Comparison of ENCODE assay signal across 8 mouse cellular contexts in genomic region chr4:110021956-110022625, GRCm38 (mm10). TPM values are rescaled to one million over a fixed set of nuclear protein-coding genes. Genes with fewer than 3 reads are reported as not detected.
DNase-seq lines count a peak whose midpoint lies in the region; ATAC-seq and TF ChIP-seq lines count a peak whose summit lies in the region.

No protein-coding gene starts in this region.

- no peak overlapping the region for H3K9ac ChIP-seq in heart, embryonic 16.5 days (ENCODE audit: low read length)
- H3K9ac ChIP-seq in liver, embryonic 12.5 days, result no peak overlapping the region
- no peak overlapping the region for H3K9ac ChIP-seq in neural tube, embryonic 12.5 days

- no peaks in the 10 kb centered on the region for H3K9me3 ChIP-seq in heart, embryonic 16.5 days (replicated peaks; ENCODE audit: control insufficient read depth, low read length)
- no peaks in the 10 kb centered on the region for H3K9me3 ChIP-seq in liver, embryonic 12.5 days (replicated peaks)
- no peaks in the 10 kb centered on the region for H3K9me3 ChIP-seq in neural tube, embryonic 12.5 days

- peak overlapping the region; percentile 10; the same call in 1 of the 2 replicates for H3K4me2 ChIP-seq in heart, embryonic 16.5 days (ENCODE audit: low read depth, low read length)
- H3K4me2 ChIP-seq in liver, embryonic 12.5 days, result no peak overlapping the region; the same call in 1 of the 2 replicates
- H3K4me2 ChIP-seq in neural tube, embryonic 12.5 days (replicated peaks), result peak overlapping the region; percentile 29; the same call in 1 of the 2 replicates

- ATAC-seq in heart, embryonic 16.5 days (replicated peaks; ENCODE audit: extremely low read depth, insufficient read depth, low FRiP score), result 0 out of 2 replicates have a peak, but pooled peaks have one; percentile 52
- ATAC-seq in liver, embryonic 12.5 days, result peak; percentile 27; the same call in 1 of the 2 replicates
- peak; percentile 57; the same call in 1 of the 2 replicates for ATAC-seq in neural tube, embryonic 12.5 days (ENCODE audit: low FRiP score, low read depth)

- no peaks in the 10 kb centered on the region for H3K79me3 ChIP-seq in C2C12 (ENCODE audit: low read depth)

- TF ChIP-seq POLR2A in bone marrow macrophage, adult 2 months (IDR thresholded peaks at IDR 0.05; ENCODE audit: borderline replicate concordance, low read depth, low read length), result no peak
- TF ChIP-seq POLR2A in embryonic fibroblast, embryonic 13.5 days (IDR thresholded peaks at IDR 0.05; ENCODE audit: low read depth, low read length), result no peak

- H3K79me2 ChIP-seq in C2C12 (ENCODE audit: control insufficient read depth, insufficient read depth), result no peaks in the 10 kb centered on the region

- peaks cover 3% of the 10 kb centered on the region; the same call in 1 of the 2 replicates for H3K4me1 ChIP-seq in bone marrow macrophage, adult 2 months (ENCODE audit: control insufficient read depth, insufficient read depth, low read length)
- H3K4me1 ChIP-seq in embryonic fibroblast, embryonic 13.5 days (ENCODE audit: control insufficient read depth, insufficient read depth, low read length), result no peaks in the 10 kb centered on the region
- H3K4me1 ChIP-seq in heart, embryonic 16.5 days (ENCODE audit: control insufficient read depth, insufficient read depth, low read length), result no peaks in the 10 kb centered on the region
- no peaks in the 10 kb centered on the region for H3K4me1 ChIP-seq in liver, embryonic 12.5 days
- peaks cover 4% of the 10 kb centered on the region; the same call in 1 of the 2 replicates for H3K4me1 ChIP-seq in neural tube, embryonic 12.5 days

- peak; percentile 70 to 83 for DNase-seq in kidney, postnatal 25 days
- peak; percentile 55 for DNase-seq in telencephalon, adult 2 months (ENCODE audit: low read depth, low spot score)

- H3K27me3 ChIP-seq in C2C12 (ENCODE audit: control insufficient read depth, insufficient read depth, insufficient read length), result no peaks in the 10 kb centered on the region
- H3K27me3 ChIP-seq in heart, embryonic 16.5 days (ENCODE audit: control insufficient read depth, insufficient read depth, low read length), result peaks cover 2% of the 10 kb centered on the region
- H3K27me3 ChIP-seq in liver, embryonic 12.5 days (replicated peaks), result peaks cover 45% of the 10 kb centered on the region
- H3K27me3 ChIP-seq in neural tube, embryonic 12.5 days (replicated peaks), result no peaks in the 10 kb centered on the region

- H3K4me3 ChIP-seq in C2C12 (ENCODE audit: insufficient read depth, poor library complexity, severe bottlenecking), result no peak overlapping the region
- no peak overlapping the region for H3K4me3 ChIP-seq in bone marrow macrophage, adult 2 months (ENCODE audit: insufficient read depth, low read length)
- no peak overlapping the region for H3K4me3 ChIP-seq in embryonic fibroblast, embryonic 13.5 days (ENCODE audit: insufficient read depth, low read length)
- H3K4me3 ChIP-seq in heart, embryonic 16.5 days (ENCODE audit: low read length), result no peak overlapping the region
- H3K4me3 ChIP-seq in liver, embryonic 12.5 days, result no peak overlapping the region
- no peak overlapping the region for H3K4me3 ChIP-seq in neural tube, embryonic 12.5 days

- H3K27ac ChIP-seq in bone marrow macrophage, adult 2 months (ENCODE audit: insufficient read depth, low read depth, low read length), result no peak overlapping the region
- H3K27ac ChIP-seq in embryonic fibroblast, embryonic 13.5 days (ENCODE audit: insufficient read depth, low read length), result no peak overlapping the region
- no peak overlapping the region for H3K27ac ChIP-seq in heart, embryonic 16.5 days (ENCODE audit: low read length)
- H3K27ac ChIP-seq in liver, embryonic 12.5 days, result no peak overlapping the region
- H3K27ac ChIP-seq in neural tube, embryonic 12.5 days, result no peak overlapping the region

- WGBS in heart, embryonic 16.5 days, result 15% methylated on average over 25 of the region's 25 CpGs
- 13% methylated on average over 25 of the region's 25 CpGs for WGBS in liver, embryonic 12.5 days (ENCODE audit: insufficient replicate concordance)
- 17% methylated on average over 25 of the region's 25 CpGs for WGBS in neural tube, embryonic 12.5 days

- no peaks in the 10 kb centered on the region for H3K36me3 ChIP-seq in C2C12 (ENCODE audit: control insufficient read depth, insufficient read depth)
- no peaks in the 10 kb centered on the region for H3K36me3 ChIP-seq in heart, embryonic 16.5 days (ENCODE audit: control insufficient read depth, insufficient read depth)
- H3K36me3 ChIP-seq in liver, embryonic 12.5 days, result no peaks in the 10 kb centered on the region
- H3K36me3 ChIP-seq in neural tube, embryonic 12.5 days, result no peaks in the 10 kb centered on the region

- H3ac ChIP-seq in C2C12 (ENCODE audit: control insufficient read depth, insufficient read length, low read depth), result no peak overlapping the region

- TF ChIP-seq CTCF in C2C12 (IDR thresholded peaks at IDR 0.05; ENCODE audit: control insufficient read depth, insufficient read depth, insufficient read length), result peak; percentile 77
- peak; percentile 89 for TF ChIP-seq CTCF in bone marrow macrophage, adult 2 months (IDR thresholded peaks at IDR 0.05; ENCODE audit: low read depth, low read length)
- peak; percentile 99 for TF ChIP-seq CTCF in embryonic fibroblast, embryonic 13.5 days (IDR thresholded peaks at IDR 0.05; ENCODE audit: borderline replicate concordance, insufficient read depth, low read length)

TF ChIP-seq in C2C12, 6 proteins besides CTCF, POLR2A, EP300 and RAD21:
- TF ChIP-seq MYOD1 (IDR thresholded peaks at IDR 0.05; ENCODE audit: control insufficient read depth, insufficient read length, low read depth) (no peak), USF1 (IDR thresholded peaks at IDR 0.05; ENCODE audit: low read depth) (no peak), MAX (IDR thresholded peaks at IDR 0.05) (no peak), CEBPB (IDR thresholded peaks at IDR 0.05; ENCODE audit: low read depth) (no peak), MYOG (IDR thresholded peaks at IDR 0.05; ENCODE audit: control insufficient read depth, extremely low read depth, insufficient read length) (no peak)
TF ChIP-seq in C2C12: peak in this region for 0.

RNA-seq across cellular contexts. Expression of gene Dmrta2, which starts 44.2 kb away (rescaled TPM):
- polyA plus RNA-seq in C2C12 (2012; fragmentation: generic; extraction: Trizol), result 6.7 TPM
- 0.19 TPM in 1 of 2 replicates, not detected in the other for polyA plus RNA-seq in bone marrow macrophage, adult 2 months (2012; ENCODE audit: insufficient read depth, insufficient read length, missing spikeins)
- 0.18 and 0.45 TPM in 2 replicates for polyA plus RNA-seq in embryonic fibroblast, embryonic 13.5 days (2011; ENCODE audit: insufficient read length, low read depth, missing spikeins)
- 0.04 TPM in 1 of 2 replicates, not detected in the other for polyA plus RNA-seq in heart, embryonic 16.5 days (2015; fragmentation: Nextera tagmentation; extraction: Ambion mirVana)
- 0.05 TPM in 2 replicates for polyA plus RNA-seq in liver, embryonic 12.5 days (2016; fragmentation: Nextera tagmentation; extraction: Ambion mirVana)
- 0.26 and 0.27 TPM in 2 replicates for polyA plus RNA-seq in neural tube, embryonic 12.5 days (2016; fragmentation: Nextera tagmentation; extraction: Ambion mirVana)
